Mouse (Mus musculus): ENCODE data around the gene Ppm1d. TPM values are rescaled to one million over a fixed set of nuclear protein-coding genes. Genes with fewer than 3 reads are reported as not detected.
A peak's percentile ranks its signal among the peaks of the same experiment; 100 is the strongest.

Gene Ppm1d
- 21.1 and 22.2 TPM in 2 replicates for polyA plus RNA-seq (2014; fragmentation: Nextera tagmentation; extraction: Ambion mirVana)

DNA sequence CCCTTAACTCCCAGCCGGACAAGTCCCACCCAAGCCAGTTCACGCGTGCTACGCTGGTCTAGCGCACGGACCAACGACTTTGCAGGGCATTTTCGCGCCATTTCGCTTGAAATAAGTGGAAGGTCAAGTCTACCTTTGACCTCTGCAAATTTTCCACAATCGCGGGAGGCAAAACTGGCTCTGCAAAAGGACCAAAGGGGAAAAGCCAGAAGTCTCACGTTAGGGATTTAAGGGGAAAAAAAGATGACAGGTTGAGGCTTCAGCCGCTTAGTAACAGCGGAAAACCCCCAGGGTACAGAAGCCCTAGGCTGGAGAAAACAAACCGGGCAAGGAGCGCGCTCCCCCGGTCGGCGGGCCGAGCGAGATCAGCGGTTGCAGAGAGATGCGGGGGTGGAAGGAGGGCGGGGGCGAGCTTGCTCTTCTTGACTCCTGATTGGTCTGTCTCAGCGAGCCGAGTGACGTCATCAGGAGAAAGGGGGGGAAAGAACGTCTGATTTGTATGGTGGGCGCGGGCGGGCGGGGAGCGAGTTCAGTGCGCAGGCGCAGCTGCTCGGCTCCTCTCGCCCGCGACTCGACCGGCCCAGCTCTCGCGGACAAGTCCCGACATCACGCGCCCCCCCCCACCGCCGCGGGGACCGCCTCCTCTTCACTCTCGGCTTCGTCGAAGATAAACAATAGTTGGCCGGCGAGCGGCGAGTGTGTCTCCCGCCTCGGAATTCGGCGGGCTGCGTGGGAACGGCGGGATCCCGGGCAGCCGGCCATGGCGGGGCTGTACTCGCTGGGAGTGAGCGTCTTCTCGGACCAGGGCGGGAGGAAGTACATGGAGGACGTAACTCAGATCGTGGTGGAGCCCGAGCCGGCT, at the start of gene Ppm1d:
Ppm1d (plus strand) TSS at position 532 of the 862 bp plus-strand sequence.
- no peaks in the 10 kb centered on the region for H3K9me3 ChIP-seq (ENCODE audit: control insufficient read depth, low read length)
- ATAC-seq (ENCODE audit: low FRiP score) (peak; percentile 95), DNase-seq (ENCODE audit: low spot score) (peak; percentile 100)
- H3K27me3 ChIP-seq (ENCODE audit: control insufficient read depth, insufficient read depth, low read length), result no peaks in the 10 kb centered on the region
- peaks cover 24% of the 10 kb centered on the region for H3K4me1 ChIP-seq (replicated peaks; ENCODE audit: control insufficient read depth, insufficient read depth, low read length)
- H3K36me3 ChIP-seq (replicated peaks; ENCODE audit: control insufficient read depth, insufficient read depth), result no peaks in the 10 kb centered on the region
- peak within 1 kb of the TSS; percentile 94 for H3K27ac ChIP-seq
- peak within 1 kb of the TSS; percentile 88 for H3K9ac ChIP-seq
- H3K4me2 ChIP-seq (replicated peaks), result peak within 1 kb of the TSS; percentile 95
- under 1% methylated on average over 78 of the region's 78 CpGs for WGBS
- H3K4me3 ChIP-seq (replicated peaks; ENCODE audit: low read length), result peak within 1 kb of the TSS; percentile 83

DNA sequence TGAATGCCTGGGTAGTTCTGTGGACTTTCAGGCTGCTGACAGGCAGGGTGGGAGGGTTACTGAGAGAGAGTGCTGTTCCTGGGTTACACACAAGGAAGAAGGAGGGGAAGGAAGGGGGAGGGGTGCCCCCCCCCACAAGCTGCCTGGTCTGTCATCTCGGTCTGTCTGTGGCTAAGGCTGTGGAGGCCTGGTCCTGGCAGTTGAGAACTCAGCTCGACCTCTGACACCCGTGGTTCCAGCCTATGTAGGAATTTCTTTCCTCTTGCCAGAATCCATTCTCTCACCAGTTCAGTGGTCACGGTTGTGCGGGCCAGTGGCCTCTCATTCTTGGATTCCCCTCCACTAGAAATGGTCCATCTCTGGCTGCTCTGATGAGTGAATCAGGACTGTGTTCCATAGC, 46.4 kb upstream of the Ppm1d start:
- Histone ChIP-seq H3K36me3 (replicated peaks; ENCODE audit: control insufficient read depth, insufficient read depth) (no peaks in the 10 kb centered on the region), H3K4me1 (replicated peaks; ENCODE audit: control insufficient read depth, insufficient read depth, low read length) (no peaks in the 10 kb centered on the region), H3K27ac (no peak overlapping the region), H3K9me3 (ENCODE audit: control insufficient read depth, low read length) (no peaks in the 10 kb centered on the region), H3K4me3 (replicated peaks; ENCODE audit: low read length) (no peak overlapping the region), H3K9ac (no peak overlapping the region), H3K4me2 (replicated peaks) (no peak overlapping the region), H3K27me3 (ENCODE audit: control insufficient read depth, insufficient read depth, low read length) (no peaks in the 10 kb centered on the region)
- WGBS, result 62% methylated on average over 5 of the region's 5 CpGs
- DNase-seq (ENCODE audit: low spot score) (no peak), ATAC-seq (ENCODE audit: low FRiP score) (no peak)

DNA sequence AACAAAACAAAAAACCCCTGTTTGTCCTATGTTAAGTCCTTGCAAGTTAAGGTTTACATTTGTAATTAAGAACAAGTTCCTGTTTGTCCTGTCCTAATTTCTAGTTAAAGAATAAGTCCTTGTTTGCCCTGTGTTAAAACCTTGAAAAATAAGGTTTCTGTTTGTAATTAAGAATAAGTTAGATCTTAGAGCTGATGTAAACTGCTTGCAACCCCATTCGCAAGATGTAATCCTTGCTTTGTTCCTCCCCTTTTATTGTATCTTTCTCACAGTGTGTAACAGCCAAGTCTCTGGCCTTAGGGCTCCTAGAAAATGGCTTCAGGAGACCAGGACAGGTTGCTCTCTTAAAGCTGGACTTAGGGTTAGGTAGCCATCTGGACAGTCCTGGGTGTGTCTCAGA, 43.7 kb upstream of the Ppm1d start:
- H3K9me3 ChIP-seq (ENCODE audit: control insufficient read depth, low read length), result no peaks in the 10 kb centered on the region
- no peak overlapping the region for H3K4me3 ChIP-seq (replicated peaks; ENCODE audit: low read length)
- H3K9ac ChIP-seq, result no peak overlapping the region
- 79% methylated on average over 1 of the region's 1 CpGs for WGBS
- no peak overlapping the region for H3K4me2 ChIP-seq (replicated peaks)
- no peaks in the 10 kb centered on the region for H3K36me3 ChIP-seq (replicated peaks; ENCODE audit: control insufficient read depth, insufficient read depth)
- DNase-seq (ENCODE audit: low spot score) (no peak), ATAC-seq (ENCODE audit: low FRiP score) (no peak)
- no peak overlapping the region for H3K27ac ChIP-seq
- H3K27me3 ChIP-seq (ENCODE audit: control insufficient read depth, insufficient read depth, low read length), result no peaks in the 10 kb centered on the region
- H3K4me1 ChIP-seq (replicated peaks; ENCODE audit: control insufficient read depth, insufficient read depth, low read length), result no peaks in the 10 kb centered on the region

DNA sequence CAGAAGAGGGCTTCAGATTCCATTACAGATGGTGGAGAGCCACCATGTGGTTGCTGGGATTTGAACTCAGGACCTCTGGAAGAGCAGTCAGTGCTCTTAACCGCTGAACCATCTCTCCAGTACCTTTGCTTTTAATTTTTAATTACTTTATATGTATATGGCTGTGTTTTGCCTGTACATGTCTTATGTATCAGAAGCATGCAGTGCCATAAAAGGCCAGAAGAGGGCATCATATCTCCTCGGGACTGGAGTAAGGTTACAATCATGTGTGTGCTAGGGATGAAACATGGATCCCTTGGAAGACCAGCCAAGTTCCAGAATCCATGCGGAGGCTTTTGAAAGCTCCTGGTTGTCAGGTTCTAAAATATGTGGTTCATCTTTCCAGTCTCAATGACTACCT, 40.4 kb upstream of the Ppm1d start:
- Histone ChIP-seq H3K4me3 (replicated peaks; ENCODE audit: low read length) (no peak overlapping the region), H3K9me3 (ENCODE audit: control insufficient read depth, low read length) (no peaks in the 10 kb centered on the region), H3K4me1 (replicated peaks; ENCODE audit: control insufficient read depth, insufficient read depth, low read length) (no peaks in the 10 kb centered on the region), H3K27me3 (ENCODE audit: control insufficient read depth, insufficient read depth, low read length) (no peaks in the 10 kb centered on the region), H3K4me2 (replicated peaks) (no peak overlapping the region), H3K36me3 (replicated peaks; ENCODE audit: control insufficient read depth, insufficient read depth) (no peaks in the 10 kb centered on the region), H3K27ac (no peak overlapping the region), H3K9ac (no peak overlapping the region)
- DNase-seq (ENCODE audit: low spot score), result peak; percentile 36
- WGBS, result 62% methylated on average over 3 of the region's 3 CpGs
- ATAC-seq (ENCODE audit: low FRiP score), result no peak

DNA sequence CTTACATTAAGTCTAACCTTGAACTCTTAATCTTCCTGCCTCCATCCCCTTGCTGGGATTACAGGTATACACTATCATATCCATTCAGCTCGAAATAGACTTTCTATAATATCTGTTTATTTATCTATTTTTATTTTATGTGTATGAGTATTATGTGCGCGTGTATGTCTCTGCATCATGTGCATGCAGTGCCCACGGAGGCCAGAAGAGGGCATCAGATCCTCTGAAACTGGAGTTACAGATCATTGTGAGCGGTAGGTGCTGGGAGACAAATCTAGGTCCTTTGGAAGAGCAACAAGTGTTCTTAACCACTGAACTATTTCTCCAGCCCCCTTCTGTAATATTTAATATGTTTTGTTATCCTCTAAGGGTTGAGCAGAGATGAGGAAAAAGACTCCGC, 37.7 kb upstream of the Ppm1d start:
- Histone ChIP-seq H3K27me3 (ENCODE audit: control insufficient read depth, insufficient read depth, low read length) (no peaks in the 10 kb centered on the region), H3K4me1 (replicated peaks; ENCODE audit: control insufficient read depth, insufficient read depth, low read length) (no peaks in the 10 kb centered on the region), H3K36me3 (replicated peaks; ENCODE audit: control insufficient read depth, insufficient read depth) (no peaks in the 10 kb centered on the region), H3K4me3 (replicated peaks; ENCODE audit: low read length) (no peak overlapping the region), H3K9me3 (ENCODE audit: control insufficient read depth, low read length) (no peaks in the 10 kb centered on the region), H3K9ac (no peak overlapping the region), H3K4me2 (replicated peaks) (no peak overlapping the region), H3K27ac (no peak overlapping the region)
- no peak for DNase-seq (ENCODE audit: low spot score)
- WGBS, result 71% methylated on average over 6 of the region's 6 CpGs
- no peak for ATAC-seq (ENCODE audit: low FRiP score)

DNA sequence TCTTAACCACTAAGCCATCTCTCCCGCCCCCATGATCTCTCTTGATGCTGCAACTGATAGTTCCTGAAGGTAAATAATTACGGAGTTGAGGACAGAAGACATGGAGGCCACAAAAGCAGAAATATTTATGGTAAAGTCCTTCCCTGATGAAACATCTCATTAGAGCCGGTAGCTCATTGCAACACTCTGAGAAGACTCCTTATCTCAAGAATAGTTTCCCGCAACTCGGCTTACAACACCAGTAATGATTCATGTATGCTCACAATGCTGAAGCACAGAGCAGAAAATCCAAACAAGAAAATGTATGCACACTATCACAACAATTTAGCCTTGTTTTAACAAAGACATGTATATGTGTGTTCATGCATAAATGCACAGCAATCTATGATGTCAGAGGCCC, 35.9 kb upstream of the Ppm1d start:
- H3K36me3 ChIP-seq (replicated peaks; ENCODE audit: control insufficient read depth, insufficient read depth), result no peaks in the 10 kb centered on the region
- H3K4me2 ChIP-seq (replicated peaks), result no peak overlapping the region
- H3K9me3 ChIP-seq (ENCODE audit: control insufficient read depth, low read length), result no peaks in the 10 kb centered on the region
- no peak overlapping the region for H3K9ac ChIP-seq
- no peak for ATAC-seq (ENCODE audit: low FRiP score)
- WGBS, result 93% methylated on average over 5 of the region's 5 CpGs
- no peaks in the 10 kb centered on the region for H3K4me1 ChIP-seq (replicated peaks; ENCODE audit: control insufficient read depth, insufficient read depth, low read length)
- H3K27ac ChIP-seq, result no peak overlapping the region
- no peaks in the 10 kb centered on the region for H3K27me3 ChIP-seq (ENCODE audit: control insufficient read depth, insufficient read depth, low read length)
- DNase-seq (ENCODE audit: low spot score), result no peak
- no peak overlapping the region for H3K4me3 ChIP-seq (replicated peaks; ENCODE audit: low read length)

DNA sequence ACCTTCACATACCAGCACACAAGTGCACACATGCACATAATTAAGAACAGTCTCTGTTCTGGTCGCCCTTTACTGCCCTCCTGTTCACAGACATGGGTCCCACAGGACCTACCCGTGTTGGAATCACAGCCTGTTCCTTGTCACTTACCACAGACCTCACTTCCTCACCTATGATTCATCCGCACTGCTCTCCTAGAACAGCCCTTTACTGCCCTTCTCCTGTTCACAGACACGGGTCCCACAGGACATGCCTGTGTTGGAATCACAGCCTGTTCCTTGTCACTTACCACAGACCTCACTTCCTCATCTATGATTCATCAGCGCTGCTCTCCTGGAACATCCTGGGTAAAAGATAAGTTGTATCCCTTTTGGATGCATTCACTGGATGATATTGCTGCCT, 33.4 kb upstream of the Ppm1d start:
- Histone ChIP-seq H3K4me3 (replicated peaks; ENCODE audit: low read length) (no peak overlapping the region), H3K27me3 (ENCODE audit: control insufficient read depth, insufficient read depth, low read length) (no peaks in the 10 kb centered on the region), H3K27ac (no peak overlapping the region), H3K9ac (no peak overlapping the region), H3K36me3 (replicated peaks; ENCODE audit: control insufficient read depth, insufficient read depth) (no peaks in the 10 kb centered on the region), H3K4me1 (replicated peaks; ENCODE audit: control insufficient read depth, insufficient read depth, low read length) (no peaks in the 10 kb centered on the region), H3K9me3 (ENCODE audit: control insufficient read depth, low read length) (no peaks in the 10 kb centered on the region), H3K4me2 (replicated peaks) (no peak overlapping the region)
- 80% methylated on average over 5 of the region's 5 CpGs for WGBS
- no peak for ATAC-seq (ENCODE audit: low FRiP score)
- no peak for DNase-seq (ENCODE audit: low spot score)

DNA sequence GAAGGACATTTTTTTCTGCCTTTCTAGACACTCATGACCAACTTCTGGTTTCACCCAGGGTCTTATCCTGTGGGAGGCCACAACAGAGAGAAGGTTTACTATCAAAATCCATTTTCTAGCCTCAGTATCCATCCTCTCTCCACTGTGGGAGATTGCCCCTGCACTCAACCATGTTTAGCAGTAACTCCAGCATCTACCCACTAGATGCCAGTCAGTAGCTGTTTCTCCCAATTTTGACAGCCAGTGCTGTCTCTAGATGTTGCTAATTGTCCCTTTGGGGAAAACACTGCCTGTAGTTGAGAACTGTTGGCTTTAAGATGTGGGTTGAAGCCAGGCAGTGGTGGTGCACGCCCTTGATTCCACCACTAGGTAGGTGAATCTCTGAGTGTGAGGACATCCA, 32.9 kb upstream of the Ppm1d start:
- no peak for DNase-seq (ENCODE audit: low spot score)
- Histone ChIP-seq H3K27ac (no peak overlapping the region), H3K4me1 (replicated peaks; ENCODE audit: control insufficient read depth, insufficient read depth, low read length) (no peaks in the 10 kb centered on the region), H3K36me3 (replicated peaks; ENCODE audit: control insufficient read depth, insufficient read depth) (no peaks in the 10 kb centered on the region), H3K4me3 (replicated peaks; ENCODE audit: low read length) (no peak overlapping the region), H3K27me3 (ENCODE audit: control insufficient read depth, insufficient read depth, low read length) (no peaks in the 10 kb centered on the region), H3K4me2 (replicated peaks) (no peak overlapping the region), H3K9ac (no peak overlapping the region), H3K9me3 (ENCODE audit: control insufficient read depth, low read length) (no peaks in the 10 kb centered on the region)
- 88% methylated on average over 1 of the region's 1 CpGs for WGBS
- no peak for ATAC-seq (ENCODE audit: low FRiP score)

DNA sequence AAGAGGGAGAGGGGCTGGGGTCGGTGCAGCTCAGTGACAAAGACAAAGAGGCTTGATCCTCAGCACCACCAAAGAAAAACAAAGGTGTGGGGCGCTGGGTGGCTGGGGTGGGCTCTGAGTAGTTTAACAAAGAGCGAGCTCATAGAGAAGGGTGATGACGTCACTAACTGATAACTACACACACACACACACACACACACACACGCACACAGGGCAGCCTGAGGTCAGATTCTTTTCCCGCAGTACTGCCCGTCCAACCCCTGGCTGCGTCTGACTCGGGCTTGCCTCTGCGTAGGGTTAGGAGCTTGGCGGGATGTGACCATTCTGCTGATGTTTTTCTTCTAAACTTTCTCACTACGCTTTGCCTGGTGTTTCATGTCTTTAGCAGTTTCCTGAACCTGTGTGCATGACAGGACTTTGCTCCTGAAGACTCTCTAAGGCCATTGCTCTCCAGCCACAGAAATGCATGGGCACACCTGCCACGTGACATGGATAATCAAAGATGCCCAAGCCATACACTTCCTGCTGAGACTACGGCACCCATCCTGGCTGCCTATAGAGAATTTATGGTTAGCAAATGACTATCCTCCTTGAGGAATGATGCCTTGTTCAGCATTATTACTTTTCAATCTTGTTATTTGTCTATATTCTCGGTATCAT, 29.7 kb upstream of the Ppm1d start:
- Histone ChIP-seq H3K9ac (no peak overlapping the region), H3K4me2 (replicated peaks) (no peak overlapping the region), H3K27ac (no peak overlapping the region), H3K4me1 (replicated peaks; ENCODE audit: control insufficient read depth, insufficient read depth, low read length) (no peaks in the 10 kb centered on the region), H3K9me3 (ENCODE audit: control insufficient read depth, low read length) (no peaks in the 10 kb centered on the region), H3K4me3 (replicated peaks; ENCODE audit: low read length) (no peak overlapping the region), H3K36me3 (replicated peaks; ENCODE audit: control insufficient read depth, insufficient read depth) (no peaks in the 10 kb centered on the region), H3K27me3 (ENCODE audit: control insufficient read depth, insufficient read depth, low read length) (no peaks in the 10 kb centered on the region)
- DNase-seq (ENCODE audit: low spot score), result no peak
- WGBS, result 79% methylated on average over 15 of the region's 15 CpGs
- no peak for ATAC-seq (ENCODE audit: low FRiP score)
